Mouse (Mus musculus) liver, embryonic 14.5 days (tissue): ENCODE data around the gene Nap1l4. TPM values are rescaled to one million over a fixed set of nuclear protein-coding genes. Genes with fewer than 3 reads are reported as not detected.
A peak's percentile ranks its signal among the peaks of the same experiment; 100 is the strongest.
"Not testable (repeated sequence)": the region's sequence is repeated elsewhere in the genome, so short reads cannot be mapped to it uniquely, and the experiment has no call there.

Experiments
- ATAC-seq: fragments of 200-750 bp; cut with Nextera tagmentation; 2 replicates; pipeline ENCODE4 v1.8.0; 2017; ENCODE audit warnings: moderate number of reproducible peaks, mild to moderate bottlenecking, moderate library complexity; ENCODE audit not compliant: insufficient read depth
- DNase-seq, 3 experiments: peaks; one replicate each; pipeline ENCODE4 v3.0.0-alpha.2; 2012 to 2013; ENCODE audit warnings: low read depth in 3 of 3, low spot score in 3 of 3
- H3K27ac ChIP-seq: fragments of 300-500 bp; sonication (generic); 2 replicates; pipeline ENCODE4 v1.5.1; 2014; ENCODE audit warnings: moderate library complexity, mild to moderate bottlenecking, control low read depth, inconsistent platforms
- H3K27me3 ChIP-seq: fragments of 300-500 bp; sonication (generic); 2 replicates; pipeline ENCODE4 v1.6.1; 2014; ENCODE audit warnings: mild to moderate bottlenecking, low read length, moderate library complexity; ENCODE audit not compliant: control insufficient read depth, insufficient read depth
- H3K36me3 ChIP-seq: fragments of 300-500 bp; sonication (generic); replicated peaks from 2 replicates; pipeline ENCODE4 v1.6.1; 2014; ENCODE audit warnings: low read depth; ENCODE audit not compliant: control insufficient read depth, insufficient read depth
- H3K4me1 ChIP-seq, 2 experiments: fragments of 200-500 bp in 1 of 2; fragments of 300-500 bp in 1 of 2; sonication (generic) in 1 of 2; replicated peaks; 2 replicates each; pipeline ENCODE4 v1.6.1; 2012 to 2014; ENCODE audit warnings: antibody characterized with exemption in 1 of 2, inconsistent platforms in 1 of 2, low read length in 1 of 2; ENCODE audit not compliant: control insufficient read depth in 2 of 2, insufficient read depth in 2 of 2
- H3K4me2 ChIP-seq: fragments of 300-500 bp; sonication (generic); 2 replicates; pipeline ENCODE4 v1.6.1; 2014; ENCODE audit warnings: low read depth, mild to moderate bottlenecking, control low read depth, moderate library complexity
- H3K4me3 ChIP-seq, 2 experiments: fragments of 200-500 bp in 1 of 2; fragments of 300-500 bp in 1 of 2; sonication (generic) in 1 of 2; 2 replicates each; pipeline ENCODE4 v1.5.1; 2012 to 2014; ENCODE audit warnings: low read depth in 2 of 2, low read length in 2 of 2, mild to moderate bottlenecking in 2 of 2, control low read depth in 1 of 2, inconsistent platforms in 1 of 2, moderate library complexity in 1 of 2; ENCODE audit not compliant: insufficient read depth in 1 of 2
- H3K9ac ChIP-seq: fragments of 300-500 bp; sonication (generic); replicated peaks from 2 replicates; pipeline ENCODE4 v1.6.1; 2014; ENCODE audit warnings: mild to moderate bottlenecking, control low read depth, moderate library complexity
- H3K9me3 ChIP-seq: fragments of 300-500 bp; sonication (generic); 2 replicates; pipeline ENCODE4 v1.6.1; 2016; ENCODE audit warnings: low read length, mixed read lengths; ENCODE audit not compliant: control insufficient read depth
- CTCF ChIP-seq: IDR thresholded peaks from 2 replicates; pipeline ENCODE4 v1.5.1; 2016; ENCODE audit warnings: antibody characterized with exemption, low read depth, control low read depth
- EP300 ChIP-seq: IDR thresholded peaks from 2 replicates; pipeline ENCODE4 v1.6.1; 2016; ENCODE audit warnings: antibody characterized with exemption, low read depth
- whole genome bisulfite sequencing: fragments of 180-500 bp; shearing (Covaris S2); extraction: QIAGEN DNeasy Blood & Tissue Kit; methylation state at CpG from one replicate; pipeline ENCODE4 v1.1.7; 2014; ENCODE audit not compliant: insufficient replicate concordance; 5-methylcytosine and 5-hydroxymethylcytosine counted together
- polyA plus RNA-seq, 2 experiments: library from polyadenylated mRNA; depleted of rRNA in 1 of 2; stranded (reverse) in 1 of 2; unstranded in 1 of 2; fragments of >200 nt; fragmentation: Nextera tagmentation in 1 of 2; extraction: Ambion mirVana in 1 of 2; gene quantifications; 2 replicates each; pipeline versions ENCODE4 v1.2.1 to v1.2.3; 2012 to 2014

Nap1l4 gene
- polyA plus RNA-seq, 2 experiments = 33.7 to 54.3 TPM

- peaks cover 9 to 16% of the 10 kb centered on the region in 2 experiments; a peak in 3 of 4 replicates for H3K4me1 ChIP-seq
- H3K4me3 ChIP-seq = no peak overlapping the region
- no peaks in the 10 kb centered on the region for H3K27me3 ChIP-seq
- peak overlapping the region; percentile 18 for H3K9ac ChIP-seq
- 49% methylated on average over 2 of the region's 2 CpGs for WGBS
- TF ChIP-seq EP300 = no peak
- TF ChIP-seq CTCF = no peak
- peak overlapping the region; percentile 31 for H3K4me2 ChIP-seq
- H3K9me3 ChIP-seq = no peaks in the 10 kb centered on the region
- DNase-seq (no peak), ATAC-seq (no peak)
- no peak overlapping the region for H3K27ac ChIP-seq
- peaks cover 2% of the 10 kb centered on the region for H3K36me3 ChIP-seq
Observed at GRCm38 (mm10) chr7:143546554-143546953, 2.4 kb downstream of the Nap1l4 start.

GRCm38 (mm10) chr7:143544368-143544767 is 4.5 kb downstream of the Nap1l4 start:
- Histone ChIP-seq H3K9me3 (no peaks in the 10 kb centered on the region), H3K36me3 (peaks cover 6% of the 10 kb centered on the region), H3K27me3 (no peaks in the 10 kb centered on the region), H3K9ac (no peak overlapping the region), H3K27ac (no peak overlapping the region), H3K4me2 (no peak overlapping the region), H3K4me1 (peaks cover 4 to 10% of the 10 kb centered on the region in 2 experiments; a peak in 3 of 4 replicates), H3K4me3 (no peak overlapping the region)
- no peak for TF ChIP-seq EP300
- peak; percentile 77 for TF ChIP-seq CTCF
- no peak for DNase-seq
- ATAC-seq = no peak
- 77% methylated on average over 2 of the region's 2 CpGs for WGBS

- H3K9me3 ChIP-seq = no peaks in the 10 kb centered on the region
- H3K4me1 ChIP-seq = peaks cover 11 to 25% of the 10 kb centered on the region in 2 experiments
- WGBS = 17% methylated on average over 1 of the region's 1 CpGs
- ATAC-seq (no peak), DNase-seq (no peak)
- no peak overlapping the region for H3K27ac ChIP-seq
- no peak overlapping the region for H3K4me2 ChIP-seq
- no peak overlapping the region for H3K9ac ChIP-seq
- no peaks in the 10 kb centered on the region for H3K27me3 ChIP-seq
- TF ChIP-seq EP300 (no peak), CTCF (no peak)
- H3K36me3 ChIP-seq = peaks cover 50% of the 10 kb centered on the region
- no peak overlapping the region for H3K4me3 ChIP-seq
Observed at GRCm38 (mm10) chr7:143538671-143539070, 10.2 kb downstream of the Nap1l4 start.

GRCm38 (mm10) chr7:143538229-143538628 is 10.7 kb downstream of the Nap1l4 start:
- ATAC-seq (peak; percentile 24; the same call in 1 of the 2 replicates), DNase-seq (peak in 2 of 3 experiments; percentile 37 to 49)
- not testable (repeated sequence) for H3K4me2 ChIP-seq, H3K9ac ChIP-seq, H3K4me3 ChIP-seq, H3K9me3 ChIP-seq, H3K27ac ChIP-seq, H3K27me3 ChIP-seq
- peaks cover 52% of the 10 kb centered on the region for H3K36me3 ChIP-seq
- peaks cover 16 to 27% of the 10 kb centered on the region in 2 experiments for H3K4me1 ChIP-seq
- 39% methylated on average over 6 of the region's 6 CpGs for WGBS
- peak; percentile 7; the same call in 1 of the 2 replicates for TF ChIP-seq EP300

GRCm38 (mm10) chr7:143536251-143536650 is 12.7 kb downstream of the Nap1l4 start:
- peaks cover 66% of the 10 kb centered on the region for H3K36me3 ChIP-seq
- TF ChIP-seq EP300 (no peak), CTCF (no peak)
- 82% methylated on average over 3 of the region's 3 CpGs for WGBS
- peaks cover 23 to 28% of the 10 kb centered on the region in 2 experiments for H3K4me1 ChIP-seq
- H3K4me2 ChIP-seq = no peak overlapping the region
- no peak overlapping the region for H3K27ac ChIP-seq
- no peak overlapping the region for H3K9ac ChIP-seq
- no peak for DNase-seq
- no peaks in the 10 kb centered on the region for H3K27me3 ChIP-seq
- no peaks in the 10 kb centered on the region for H3K9me3 ChIP-seq
- no peak overlapping the region for H3K4me3 ChIP-seq
- no peak for ATAC-seq
